25 mouse cellular contexts compared by ENCODE assay signal in genomic region chr12:56457356-56457755, GRCm38 (mm10).
DNase-seq lines count a peak whose midpoint lies in the region; ATAC-seq and TF ChIP-seq lines count a peak whose summit lies in the region.
"Had no signal": no experiment of that assay in that cellular context is flagged by ENCODE, and none has a peak within 500 bp of the region (broad histone marks: within the 10 kb centered on the region; RNA-seq: fewer than 3 reads in every experiment).

No protein-coding gene starts in this region.

- H3K27me3 ChIP-seq in forebrain, embryonic 10.5 days (ENCODE audit: poor library complexity, severe bottlenecking), result peaks cover 100% of the 10 kb centered on the region
- H3K27me3 ChIP-seq in forebrain, embryonic 14.5 days (replicated peaks; ENCODE audit: control insufficient read depth, insufficient read depth, low read length), result peaks cover 81% of the 10 kb centered on the region
- peaks cover 79% of the 10 kb centered on the region for H3K27me3 ChIP-seq in midbrain, embryonic 12.5 days
- peaks cover 42% of the 10 kb centered on the region for H3K27me3 ChIP-seq in midbrain, postnatal 0 days (ENCODE audit: insufficient read depth, low read length)
- H3K27me3 ChIP-seq in kidney, embryonic 14.5 days (ENCODE audit: control insufficient read depth, insufficient read depth, low read length), result peaks cover 38% of the 10 kb centered on the region

- no peak for ATAC-seq in forebrain, embryonic 14.5 days
- ATAC-seq in midbrain, embryonic 12.5 days (ENCODE audit: low FRiP score, low read depth), result peak; percentile 56; the same call in 1 of the 2 replicates
- no peak for ATAC-seq in midbrain, postnatal 0 days (ENCODE audit: low FRiP score)
- ATAC-seq in kidney, embryonic 14.5 days (ENCODE audit: low FRiP score, low TSS enrichment), result no peak
- ATAC-seq: CD4-positive, CD25-positive, alpha-beta regulatory T cell, adult 4 months; forebrain, embryonic 16.5 days; intestine, embryonic 15.5 days had no signal

- peak; percentile 43 for DNase-seq in forebrain, embryonic 10.5 days (ENCODE audit: extremely low spot score, low spot score)
- no peak for DNase-seq in forebrain, embryonic 14.5 days (ENCODE audit: low spot score)
- no peak for DNase-seq in midbrain, postnatal 0 days (ENCODE audit: low spot score)
- DNase-seq in embryo, embryonic 9.5 days (ENCODE audit: extremely low spot score), result peak; percentile 29
- DNase-seq in cerebellum, postnatal 25 days, result no peak
- DNase-seq: adrenal gland, adult 8-10 months; adrenal gland, postnatal 36 days; B cell, adult 2 months; cerebellum, adult 11-12 months; cerebellum, adult 9-10 months; cerebellum, postnatal 36 days; gastrocnemius, postnatal 10 days; heart, adult 18-20 months; heart, postnatal 10 days; heart, postnatal 4 days had no signal

- H3K4me2 ChIP-seq in forebrain, embryonic 14.5 days (ENCODE audit: low read length), result no peak overlapping the region
- H3K4me2 ChIP-seq in midbrain, embryonic 12.5 days (replicated peaks), result no peak overlapping the region
- H3K4me2 ChIP-seq in midbrain, postnatal 0 days (ENCODE audit: low read depth, low read length, poor library complexity, severe bottlenecking), result no peak overlapping the region
- no peak overlapping the region for H3K4me2 ChIP-seq in kidney, embryonic 14.5 days (replicated peaks; ENCODE audit: low read depth, low read length)
- H3K4me2 ChIP-seq: embryonic facial prominence, embryonic 15.5 days; hindbrain, embryonic 13.5 days; intestine, embryonic 15.5 days had no signal

- no peaks in the 10 kb centered on the region for H3K36me3 ChIP-seq in forebrain, embryonic 10.5 days (replicated peaks)
- no peaks in the 10 kb centered on the region for H3K36me3 ChIP-seq in forebrain, embryonic 14.5 days (ENCODE audit: control insufficient read depth, insufficient read depth, low read length)
- H3K36me3 ChIP-seq in midbrain, embryonic 12.5 days, result no peaks in the 10 kb centered on the region
- H3K36me3 ChIP-seq in midbrain, postnatal 0 days (ENCODE audit: insufficient read depth, low read length), result no peaks in the 10 kb centered on the region
- H3K36me3 ChIP-seq in kidney, embryonic 14.5 days (ENCODE audit: control insufficient read depth, insufficient read depth, low read length), result no peaks in the 10 kb centered on the region
- H3K36me3 ChIP-seq: embryonic facial prominence, embryonic 15.5 days; G1E; heart, embryonic 10.5 days; hindbrain, embryonic 13.5 days; intestine, embryonic 15.5 days had no signal

- whole genome bisulfite sequencing in forebrain, embryonic 10.5 days, result 0% methylated on average over 2 of the region's 2 CpGs
- 0% methylated on average over 2 of the region's 2 CpGs for WGBS in forebrain, embryonic 14.5 days
- WGBS in midbrain, embryonic 12.5 days, result 10% methylated on average over 2 of the region's 2 CpGs
- 21% methylated on average over 2 of the region's 2 CpGs for WGBS in midbrain, postnatal 0 days
- 7% methylated on average over 2 of the region's 2 CpGs for WGBS in kidney, embryonic 14.5 days

- H3K9me3 ChIP-seq in forebrain, embryonic 10.5 days, result peaks cover 4% of the 10 kb centered on the region
- no peaks in the 10 kb centered on the region; the same call in 1 of the 2 replicates for H3K9me3 ChIP-seq in forebrain, embryonic 14.5 days (replicated peaks; ENCODE audit: control insufficient read depth, low read length)
- no peaks in the 10 kb centered on the region for H3K9me3 ChIP-seq in midbrain, embryonic 12.5 days
- no peaks in the 10 kb centered on the region for H3K9me3 ChIP-seq in midbrain, postnatal 0 days (ENCODE audit: low read length)
- H3K9me3 ChIP-seq in kidney, embryonic 14.5 days (ENCODE audit: control insufficient read depth, low read length), result no peaks in the 10 kb centered on the region
- H3K9me3 ChIP-seq: embryonic facial prominence, embryonic 15.5 days; G1E; heart, embryonic 10.5 days; intestine, embryonic 15.5 days had no signal

- H3K4me1 ChIP-seq in forebrain, embryonic 10.5 days, result peaks cover 42% of the 10 kb centered on the region
- peaks cover 4% of the 10 kb centered on the region; the same call in 1 of the 2 replicates for H3K4me1 ChIP-seq in forebrain, embryonic 14.5 days (ENCODE audit: control insufficient read depth, insufficient read depth, low read length)
- H3K4me1 ChIP-seq in midbrain, embryonic 12.5 days, result peaks cover 27% of the 10 kb centered on the region
- H3K4me1 ChIP-seq in midbrain, postnatal 0 days (ENCODE audit: insufficient read depth, low read length), result no peaks in the 10 kb centered on the region
- H3K4me1 ChIP-seq in kidney, embryonic 14.5 days (ENCODE audit: control insufficient read depth, insufficient read depth, low read length), result no peaks in the 10 kb centered on the region
- H3K4me1 ChIP-seq: embryonic facial prominence, embryonic 15.5 days; intestine, embryonic 15.5 days had no signal

- no peak overlapping the region for H3K27ac ChIP-seq in forebrain, embryonic 10.5 days
- H3K27ac ChIP-seq in forebrain, embryonic 14.5 days (ENCODE audit: low read depth, low read length), result no peak overlapping the region
- no peak overlapping the region for H3K27ac ChIP-seq in midbrain, embryonic 12.5 days (replicated peaks)
- H3K27ac ChIP-seq in midbrain, postnatal 0 days (ENCODE audit: low read depth, low read length), result no peak overlapping the region
- no peak overlapping the region for H3K27ac ChIP-seq in kidney, embryonic 14.5 days (ENCODE audit: low read depth, low read length)
- H3K27ac ChIP-seq: embryonic facial prominence, embryonic 15.5 days; heart, embryonic 10.5 days; hindbrain, embryonic 13.5 days; intestine, embryonic 15.5 days had no signal

- no peak overlapping the region for H3K9ac ChIP-seq in forebrain, embryonic 14.5 days (ENCODE audit: low read length)
- H3K9ac ChIP-seq in midbrain, embryonic 12.5 days (replicated peaks), result no peak overlapping the region
- no peak overlapping the region for H3K9ac ChIP-seq in midbrain, postnatal 0 days (replicated peaks; ENCODE audit: low read length, poor library complexity, severe bottlenecking)
- no peak overlapping the region for H3K9ac ChIP-seq in kidney, embryonic 14.5 days (ENCODE audit: low read depth, low read length)
- H3K9ac ChIP-seq: embryonic facial prominence, embryonic 15.5 days; hindbrain, embryonic 13.5 days; intestine, embryonic 15.5 days had no signal

- TF ChIP-seq CTCF in midbrain, postnatal 0 days (IDR thresholded peaks at IDR 0.05), result no peak

- no peak overlapping the region for H3K4me3 ChIP-seq in forebrain, embryonic 10.5 days
- no peak overlapping the region for H3K4me3 ChIP-seq in forebrain, embryonic 14.5 days (ENCODE audit: low read depth, low read length)
- H3K4me3 ChIP-seq in midbrain, embryonic 12.5 days, result no peak overlapping the region
- H3K4me3 ChIP-seq in midbrain, postnatal 0 days (ENCODE audit: low read depth, low read length), result no peak overlapping the region
- H3K4me3 ChIP-seq in kidney, embryonic 14.5 days (ENCODE audit: low read length), result no peak overlapping the region
- H3K4me3 ChIP-seq: embryonic facial prominence, embryonic 15.5 days; erythroblast, embryonic 14.5 days; heart, embryonic 10.5 days; hindbrain, embryonic 13.5 days; intestine, embryonic 15.5 days had no signal

Comparison
In these comparisons a context has a peak if more than half of its experiments do, and no peak if none do; other contexts are left out.
1. DNase-seq: peak in forebrain, embryonic 10.5 days (single experiment) and embryo, embryonic 9.5 days (single experiment); none in forebrain, embryonic 14.5 days (single experiment), midbrain, postnatal 0 days (single experiment) and cerebellum, postnatal 25 days (0 of 2).